Mouse (Mus musculus): ENCODE data around the gene Phospho1. TPM values are rescaled to one million over a fixed set of nuclear protein-coding genes. Genes with fewer than 3 reads are reported as not detected.
A peak's percentile ranks its signal among the peaks of the same experiment; 100 is the strongest.

Phospho1 gene
- total RNA-seq, 2 experiments from 2014 or later: 174 to 180 TPM

DNA sequence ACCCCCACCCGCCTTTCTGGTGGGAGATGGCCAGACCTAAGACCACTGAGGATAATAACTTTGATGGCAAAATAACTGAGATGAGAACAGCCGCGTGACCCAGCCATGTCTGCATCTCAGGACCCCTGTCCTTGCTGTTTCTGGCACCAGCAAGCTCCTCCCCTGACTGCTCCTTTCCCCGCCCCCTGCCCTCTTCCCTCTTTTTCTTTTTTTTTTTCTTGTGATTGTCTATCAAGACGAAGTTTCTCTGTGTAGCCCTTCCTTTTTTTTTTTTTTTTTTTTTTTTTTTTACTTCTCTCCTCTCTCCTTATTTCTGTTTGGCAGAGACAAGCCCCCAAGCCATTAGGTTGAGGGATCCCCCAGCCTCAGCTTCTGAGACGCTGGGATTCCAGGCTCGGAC is 13.5 kb upstream of the Phospho1 start:
- DNase-seq: no peak
- intact Hi-C loops (cut with DNase I): no loop called here

DNA sequence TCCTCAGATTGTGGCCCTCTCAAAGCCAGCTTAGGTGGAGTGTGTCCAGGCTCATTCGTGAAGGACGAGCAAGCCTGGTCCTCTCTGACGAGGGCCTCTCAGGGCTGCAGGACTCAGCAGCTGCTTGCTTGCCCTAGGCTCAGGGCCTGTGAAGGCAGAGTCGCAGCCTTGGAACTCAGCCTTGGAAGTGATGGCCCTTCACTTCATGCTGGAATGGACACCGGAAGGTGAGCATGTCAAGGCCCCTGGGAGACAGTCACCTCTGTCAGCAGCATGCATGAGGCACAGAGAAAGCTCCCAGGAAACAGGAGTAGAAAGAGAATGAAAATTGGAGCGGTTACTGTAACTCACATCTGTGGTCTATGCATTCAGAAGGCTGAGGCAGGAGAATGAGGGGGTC is 12.6 kb upstream of the Phospho1 start:
- intact Hi-C loops (cut with DNase I): no loop called here
- no peak for DNase-seq

DNA sequence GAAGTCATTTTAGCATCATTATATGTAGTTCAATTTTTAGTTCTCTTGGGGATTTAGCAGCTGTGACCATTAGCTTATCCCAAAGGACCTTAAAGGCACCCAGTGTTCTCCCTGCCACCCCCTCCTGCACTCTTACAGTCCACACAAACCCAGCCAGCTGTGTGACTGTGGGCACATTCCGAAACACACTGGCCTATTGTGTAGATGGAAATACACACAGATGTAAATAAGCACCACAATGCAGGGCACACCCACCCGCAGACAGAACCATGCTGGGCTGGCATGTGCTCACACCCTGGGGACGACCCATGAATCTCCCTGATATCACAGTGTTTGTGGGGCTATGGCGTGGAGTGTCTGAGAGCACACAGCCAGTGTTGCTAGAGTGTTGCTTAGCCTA is 12.1 kb upstream of the Phospho1 start:
- intact Hi-C loops (cut with DNase I): no loop called here
- no peak for DNase-seq

DNA sequence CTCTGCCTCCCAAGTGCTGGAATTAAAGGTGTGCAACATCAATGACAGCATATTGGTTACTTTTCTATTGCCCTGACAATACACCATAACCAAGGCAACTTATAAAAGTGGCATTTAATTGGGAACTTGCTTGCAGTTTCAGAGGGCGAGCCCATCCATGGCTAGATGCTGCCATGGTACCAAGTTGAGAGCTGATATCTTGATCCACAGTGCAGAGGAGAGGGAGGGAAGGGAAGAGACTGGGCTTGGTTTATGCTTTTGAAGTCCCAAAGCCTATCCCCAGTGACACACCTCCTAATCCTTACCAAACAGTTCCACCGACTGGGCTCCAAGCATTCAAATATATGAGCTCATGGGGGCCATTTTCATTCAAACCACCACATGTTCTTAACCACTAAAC is 10.2 kb upstream of the Phospho1 start:
- no peak for DNase-seq
- intact Hi-C loops (cut with DNase I): no loop called here

DNA sequence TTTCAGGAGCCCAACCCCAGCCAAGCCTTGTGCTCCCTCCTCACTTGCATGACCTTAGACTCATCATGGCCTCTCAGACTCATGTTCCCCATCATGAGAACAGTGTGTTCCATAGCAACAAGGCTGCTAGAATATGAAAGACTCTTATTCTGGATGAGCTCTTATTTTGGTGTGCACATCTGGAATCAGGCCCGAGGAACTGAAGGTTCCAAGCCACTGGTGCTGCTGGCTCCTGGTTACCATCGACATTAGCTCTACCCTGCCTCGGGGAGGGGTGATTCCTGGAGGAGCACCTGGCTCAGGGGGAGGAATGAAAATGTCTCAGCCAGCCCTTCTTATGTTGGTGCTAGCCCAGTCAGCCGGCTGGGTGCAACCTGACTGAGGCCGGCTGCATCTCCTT is 9.4 kb upstream of the Phospho1 start:
- no peak for DNase-seq
- intact Hi-C loops (cut with DNase I): no loop called here

DNA sequence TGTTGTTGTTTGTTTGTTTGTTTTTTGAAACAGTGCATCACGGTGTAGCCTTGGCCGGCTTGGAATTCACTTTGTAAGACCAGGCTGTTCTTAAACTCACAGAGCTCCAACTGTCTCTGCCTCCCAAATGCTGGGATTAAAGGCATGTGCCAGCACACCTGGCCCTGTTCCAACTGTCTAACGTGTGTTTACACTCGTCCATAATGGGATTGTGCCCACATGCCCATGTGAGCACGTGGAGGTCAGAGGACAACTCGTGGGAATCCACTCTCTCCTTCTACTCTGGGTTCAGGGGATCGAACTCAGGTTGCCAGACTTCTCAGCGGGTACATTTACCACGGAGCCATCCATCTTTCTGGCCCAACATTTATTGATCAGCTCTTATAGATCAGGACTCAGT is 8.9 kb upstream of the Phospho1 start:
- no peak for DNase-seq
- intact Hi-C loops (cut with DNase I): no loop called here

DNA sequence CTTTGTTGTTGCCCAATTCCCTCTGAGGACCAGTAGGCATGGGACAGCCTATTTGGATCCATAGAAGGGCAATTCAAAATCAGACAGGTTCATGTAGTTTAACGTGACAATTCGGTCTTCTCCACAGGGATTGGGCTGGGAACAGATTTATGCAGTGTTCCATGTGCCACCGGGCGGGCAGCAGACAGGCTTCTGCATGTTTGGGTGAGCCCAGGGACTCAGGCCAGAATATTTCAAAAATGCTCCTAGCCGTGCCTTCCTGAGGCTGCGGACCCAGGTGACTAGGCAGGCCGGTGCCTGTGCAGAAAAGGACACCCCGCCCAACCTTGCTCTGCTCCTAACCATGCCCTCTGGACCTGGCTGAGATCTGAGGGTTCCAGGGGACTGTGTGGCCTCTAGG is 5.2 kb upstream of the Phospho1 start:
- no peak for DNase-seq

DNA sequence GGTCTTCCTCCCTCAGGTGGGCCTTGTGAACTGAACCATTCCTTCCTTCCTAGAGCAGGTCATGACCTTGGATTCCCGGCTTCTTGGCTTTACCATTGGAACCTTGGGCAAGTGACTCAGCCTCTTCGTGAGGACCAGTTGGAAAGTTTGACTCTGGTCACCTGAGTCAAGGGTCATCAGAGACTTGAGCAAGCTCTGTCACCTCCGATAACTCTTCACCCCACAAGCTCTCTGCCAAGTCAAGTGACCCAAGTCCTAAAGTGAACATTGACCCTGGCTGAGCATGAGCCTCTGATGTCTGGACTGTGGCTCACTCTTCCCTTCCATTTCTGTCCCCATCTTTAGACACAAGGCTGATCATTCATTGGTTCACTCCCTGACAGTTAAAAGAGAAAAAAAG is 2.8 kb upstream of the Phospho1 start:
- intact Hi-C loops (cut with DNase I): loop anchor here (5.0 kb wide), 1 partner anchor 109 kb away; the partner anchor contains the start of gene Zfp652
- no peak for DNase-seq

More for the DNA sequence above, 5.2 kb upstream of the Phospho1 start:
- intact Hi-C loops (cut with DNase I): no loop called here

DNA sequence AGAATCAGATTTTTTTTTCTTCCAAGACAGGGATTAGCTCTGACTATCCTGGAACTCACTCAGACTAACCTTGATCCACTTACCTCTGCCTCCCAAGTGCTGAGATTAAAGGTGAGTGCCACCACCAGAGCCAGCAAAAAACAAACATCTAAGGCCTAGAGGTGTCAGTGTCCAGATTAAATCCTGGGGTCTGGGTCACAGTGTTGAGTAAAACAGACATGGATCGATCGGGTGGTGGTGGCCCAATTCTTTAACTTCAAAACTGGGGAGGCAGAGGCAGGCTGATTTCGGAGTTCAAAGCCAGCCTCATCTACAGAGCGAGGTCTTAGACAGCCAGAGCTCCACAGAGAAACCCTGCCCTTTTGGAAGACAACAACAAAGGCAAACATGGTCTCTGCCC is 1.9 kb upstream of the Phospho1 start:
- intact Hi-C loops (cut with DNase I): loop anchor here (2.0 to 5.0 kb wide), 3 partner anchors 28 to 110 kb away; partner anchors contain the start of gene Zfp652
- no peak for DNase-seq

DNA sequence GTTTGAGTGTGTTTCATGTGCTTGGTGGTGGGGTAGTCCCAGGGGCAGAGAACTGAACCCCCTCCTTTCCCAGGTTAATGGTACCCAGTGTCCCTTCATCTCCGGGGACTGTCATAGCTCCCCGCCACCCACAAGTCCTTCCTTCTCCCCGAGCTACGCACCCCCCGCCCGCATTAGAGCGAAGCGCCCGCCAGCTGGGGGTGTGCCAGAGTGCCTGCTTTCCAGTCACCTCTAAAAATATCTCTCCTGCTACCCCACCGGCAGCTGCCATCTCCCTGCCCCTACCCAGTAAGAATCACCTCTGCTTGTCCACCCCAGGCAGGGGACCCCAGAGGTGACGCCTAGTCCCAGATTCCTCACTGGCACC is 561 bp downstream of the Phospho1 start:
- intact Hi-C loops (cut with DNase I): loop anchor here (2.0 to 5.0 kb wide), 2 partner anchors 54 to 113 kb away; partner anchors contain the start of gene Zfp652
- DNase-seq: peak; percentile 73 to 84

DNA sequence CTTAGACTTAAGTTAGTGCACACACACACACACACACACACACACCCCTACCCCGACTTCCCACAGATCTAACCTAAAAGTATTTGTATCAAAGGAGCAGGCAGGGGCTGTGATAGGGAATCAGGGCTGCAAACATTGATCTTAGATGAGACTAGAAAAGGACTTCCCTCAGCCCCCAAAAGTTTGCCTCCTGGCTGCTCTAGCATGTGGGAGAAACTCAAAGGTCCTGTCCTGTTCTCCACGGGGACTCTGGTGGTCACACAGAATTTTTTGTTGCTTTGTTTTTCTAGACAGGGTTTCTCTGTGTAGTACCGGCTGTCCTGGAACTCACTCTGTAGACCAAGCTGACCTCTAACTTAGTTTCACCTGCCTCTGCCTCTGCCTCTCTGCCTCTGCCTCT is 1.3 kb downstream of the Phospho1 start:
- intact Hi-C loops (cut with DNase I): loop anchor here (2.0 kb wide), 1 partner anchor 55 kb away; no protein-coding TSS in a partner anchor
- no peak for DNase-seq

DNA sequence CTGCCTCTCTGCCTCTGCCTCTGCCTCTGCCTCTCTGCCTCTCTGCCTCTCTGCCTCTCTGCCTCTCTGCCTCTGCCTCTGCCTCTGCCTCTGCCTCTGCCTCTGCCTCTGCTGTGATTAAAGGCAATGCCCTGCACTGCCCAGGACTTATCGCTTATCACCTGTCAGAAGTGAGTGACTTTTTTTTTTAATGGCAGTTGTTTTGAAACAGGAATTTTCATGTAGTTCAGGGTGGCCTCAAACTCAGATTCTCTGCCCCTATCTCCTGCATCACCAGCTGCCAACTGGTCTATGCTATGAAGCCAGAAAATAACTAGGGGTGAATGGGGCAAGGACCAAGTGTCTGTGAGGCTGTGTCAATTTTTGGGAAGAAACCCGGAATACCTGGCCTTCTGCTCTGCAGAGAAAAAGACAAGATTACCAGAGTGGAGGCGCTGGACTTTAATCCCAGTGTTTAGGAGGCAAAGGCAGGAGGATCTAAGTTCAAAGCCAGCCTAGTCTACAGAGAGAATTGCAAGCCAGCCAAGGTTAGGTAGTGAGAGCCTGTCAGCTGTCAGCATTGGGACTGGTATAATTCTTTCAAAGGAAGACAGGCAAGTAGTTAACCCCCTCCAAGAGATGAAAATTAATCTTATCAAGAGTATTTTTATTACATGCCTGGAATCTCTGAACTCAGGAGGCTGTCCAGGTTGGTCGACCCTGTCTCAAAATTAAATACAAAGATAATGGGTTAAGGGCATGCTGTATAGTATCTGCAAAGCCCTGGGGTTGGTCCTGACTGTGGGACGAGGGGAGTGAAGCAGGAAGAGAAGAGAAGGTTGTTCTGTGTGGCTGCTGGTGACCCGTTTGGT is 2.2 kb downstream of the Phospho1 start:
- DNase-seq: no peak
- intact Hi-C loops (cut with DNase I): loop anchor here (1.0 kb wide), 2 partner anchors 27 to 155 kb away; no protein-coding TSS in a partner anchor

DNA sequence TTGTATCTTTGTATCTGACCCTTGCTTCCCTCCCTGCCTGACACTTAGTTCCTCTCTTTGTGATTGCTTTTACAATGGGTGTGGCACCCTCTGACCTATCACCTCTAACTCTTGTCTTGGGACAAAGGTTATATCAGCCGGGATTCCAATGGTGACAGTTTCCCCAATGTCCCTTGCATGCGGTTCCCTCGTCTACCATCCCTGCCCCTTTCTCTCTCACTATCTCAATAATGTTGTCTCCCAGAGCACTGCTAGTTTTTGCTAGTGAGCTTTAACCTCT is 2.8 kb downstream of the Phospho1 start:
- DNase-seq: no peak
- intact Hi-C loops (cut with DNase I): loop anchor here (1.0 kb wide), 2 partner anchors 26 to 154 kb away; no protein-coding TSS in a partner anchor

DNA sequence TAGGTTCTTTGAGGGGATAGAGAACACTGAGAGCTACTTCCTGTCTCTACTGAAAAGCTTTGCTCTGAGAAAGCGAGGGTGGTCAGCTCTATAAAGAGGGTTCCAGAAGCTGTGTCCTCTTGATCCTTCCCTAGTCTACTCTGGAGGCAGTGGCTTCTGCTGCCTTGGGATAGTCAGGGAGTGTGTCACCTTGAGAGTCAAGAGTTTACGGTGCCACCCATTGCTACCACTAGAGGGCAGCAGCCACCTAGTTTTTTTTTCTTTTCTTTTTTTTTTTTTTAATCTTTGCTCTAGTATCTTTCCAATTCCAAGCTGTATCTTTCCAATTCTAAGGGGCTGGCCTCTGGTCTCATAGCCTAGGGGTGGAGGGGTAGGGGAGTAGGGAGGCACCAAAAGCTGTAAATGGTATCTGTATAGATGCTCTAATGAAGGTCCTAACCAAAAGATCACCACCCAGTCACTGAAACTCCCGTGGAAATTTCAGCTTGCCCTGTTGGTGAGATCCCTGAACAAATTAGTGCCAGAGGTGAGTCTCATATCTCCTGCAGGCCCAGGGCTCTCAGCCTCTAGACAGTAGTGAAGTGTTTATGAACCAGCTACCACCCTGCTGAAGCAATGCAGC is 3.3 kb downstream of the Phospho1 start:
- DNase-seq: peak; percentile 76 to 82

DNA sequence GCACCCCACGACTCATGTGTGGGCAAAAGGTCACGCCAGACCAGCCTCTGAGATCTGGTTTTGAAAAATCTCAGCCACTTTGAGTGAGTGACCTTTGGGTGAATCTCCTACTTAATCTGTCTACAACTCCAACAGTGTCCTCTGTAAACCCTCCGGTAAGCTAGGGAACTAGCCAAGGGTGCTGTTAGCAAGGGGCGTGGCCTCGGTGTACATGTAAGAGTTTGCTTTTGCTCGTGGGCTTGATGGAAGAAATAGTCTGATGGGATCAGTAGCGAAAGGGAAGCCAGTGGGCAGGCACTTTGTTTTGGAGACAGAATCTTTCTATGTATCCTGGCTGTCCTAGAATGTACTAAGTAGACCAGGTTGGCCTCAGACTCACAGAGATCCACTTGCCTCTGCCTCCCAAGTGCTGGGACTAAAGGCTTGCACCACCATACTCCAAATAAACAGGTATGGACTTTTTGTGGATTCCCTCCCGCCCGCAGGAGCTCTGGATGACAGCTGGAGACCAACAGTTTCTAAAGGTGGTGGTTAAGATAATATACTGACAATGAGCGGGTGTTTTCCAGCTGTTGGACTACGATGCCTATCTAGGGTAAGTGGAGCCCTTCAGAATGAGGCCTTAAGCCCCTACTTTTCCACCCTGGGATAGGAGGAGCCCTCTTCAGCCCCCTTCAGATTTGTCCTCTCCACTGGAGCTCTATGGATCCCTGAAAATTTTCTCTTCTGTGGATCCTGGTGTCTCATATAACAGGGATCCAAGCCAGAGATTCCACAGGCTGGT is 4.1 kb downstream of the Phospho1 start:
- intact Hi-C loops (cut with DNase I): no loop called here
- no peak for DNase-seq

More for the DNA sequence above, 3.3 kb downstream of the Phospho1 start:
- intact Hi-C loops (cut with DNase I): loop anchor here (1.0 kb wide), 2 partner anchors 26 to 154 kb away; no protein-coding TSS in a partner anchor

DNA sequence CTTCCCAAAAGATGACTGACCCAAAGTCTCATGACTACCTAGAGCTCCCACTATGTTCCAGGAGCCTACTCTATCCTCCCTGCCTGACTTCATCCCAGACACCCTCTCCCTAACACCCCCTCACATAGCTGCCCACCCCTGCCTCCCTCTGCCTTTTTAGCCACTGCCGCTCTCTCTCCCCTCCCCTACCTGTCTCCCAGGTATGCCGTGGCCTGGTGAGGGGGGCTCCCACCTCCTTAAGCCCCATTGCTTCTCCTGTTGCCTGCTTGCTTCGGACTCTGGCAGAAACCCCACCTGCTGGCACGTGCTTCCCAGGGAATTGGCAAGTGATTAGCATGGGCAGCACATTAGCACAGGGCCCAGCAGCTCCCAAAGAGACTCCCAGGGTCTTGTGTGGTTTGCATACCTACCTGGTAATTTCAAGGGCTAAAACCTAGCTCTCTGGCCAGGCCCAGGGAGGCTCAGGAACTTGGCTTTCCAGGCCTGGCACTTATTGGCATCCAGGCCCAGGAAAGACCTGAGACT is 5.3 kb downstream of the Phospho1 start:
- DNase-seq: no peak

DNA sequence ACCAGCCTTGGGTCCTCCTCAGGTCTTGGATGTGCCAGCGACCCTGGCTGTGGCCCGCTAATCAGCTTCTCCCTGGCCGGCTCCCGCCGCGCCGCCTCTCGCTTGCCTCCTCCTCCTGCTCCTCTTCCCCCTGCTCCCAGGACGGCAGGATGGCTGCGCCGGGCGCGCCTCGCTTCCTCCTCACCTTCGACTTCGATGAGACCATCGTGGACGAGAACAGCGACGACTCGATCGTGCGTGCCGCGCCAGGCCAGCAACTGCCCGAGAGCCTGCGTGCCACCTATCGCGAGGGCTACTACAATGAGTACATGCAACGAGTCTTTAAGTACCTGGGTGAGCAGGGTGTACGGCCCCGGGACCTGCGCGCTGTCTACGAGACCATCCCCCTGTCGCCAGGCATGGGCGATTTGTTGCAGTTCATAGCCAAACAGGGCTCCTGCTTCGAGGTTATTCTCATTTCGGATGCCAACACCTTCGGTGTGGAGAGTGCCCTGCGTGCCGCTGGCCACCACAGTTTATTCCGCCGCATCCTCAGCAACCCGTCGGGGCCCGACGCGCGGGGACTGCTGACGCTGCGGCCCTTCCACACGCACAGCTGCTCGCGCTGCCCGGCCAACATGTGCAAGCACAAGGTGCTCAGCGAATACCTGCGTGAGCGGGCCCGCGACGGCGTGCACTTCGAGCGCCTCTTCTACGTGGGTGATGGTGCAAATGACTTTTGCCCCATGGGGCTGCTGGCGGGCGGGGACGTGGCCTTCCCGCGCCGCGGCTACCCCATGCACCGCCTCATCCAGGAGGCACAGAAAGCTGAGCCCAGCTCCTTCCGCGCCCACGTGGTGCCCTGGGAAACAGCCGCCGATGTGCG is 6.3 kb downstream of the Phospho1 start:
- intact Hi-C loops (cut with DNase I): no loop called here
- DNase-seq: peak in 1 of 2 experiments; percentile 24

More for the DNA sequence above, 5.3 kb downstream of the Phospho1 start:
- intact Hi-C loops (cut with DNase I): no loop called here

DNA sequence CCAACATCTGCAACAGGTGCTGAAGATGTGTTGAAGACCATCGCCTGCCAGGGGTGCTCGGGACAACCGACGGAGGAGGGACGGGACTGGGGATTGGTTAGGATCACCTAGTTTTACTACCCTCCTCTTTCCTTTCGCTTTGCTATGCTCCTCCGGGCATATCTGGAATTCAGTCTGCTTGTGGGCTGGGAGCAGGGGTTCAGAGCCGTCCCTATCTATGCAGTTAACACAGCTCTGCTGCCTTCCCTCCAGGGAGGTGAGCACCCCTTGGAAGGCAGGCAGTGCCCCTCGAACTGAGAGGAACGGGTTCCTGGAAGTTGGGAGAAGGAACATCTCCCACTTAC is 6.9 kb downstream of the Phospho1 start:
- no peak for DNase-seq
- intact Hi-C loops (cut with DNase I): no loop called here

DNA sequence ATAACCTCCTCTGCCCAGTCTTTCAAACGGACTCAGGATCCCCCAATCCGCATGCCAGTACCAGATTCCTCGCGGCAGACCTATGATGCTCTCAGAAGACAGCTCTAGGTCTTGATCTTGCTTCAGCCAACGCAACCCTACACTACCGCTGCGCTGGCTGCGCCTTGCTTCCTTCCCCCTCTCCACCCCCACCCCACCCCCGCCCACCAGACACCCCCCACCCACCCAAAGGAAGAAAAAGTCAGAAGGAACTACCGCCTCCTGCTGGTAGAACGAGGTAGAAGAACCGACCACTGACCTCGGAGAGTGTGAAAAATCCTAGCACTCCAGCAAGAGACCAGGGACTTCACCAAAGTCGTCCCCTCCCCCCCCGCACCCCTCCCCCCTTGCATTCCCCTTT is 7.3 kb downstream of the Phospho1 start:
- no peak for DNase-seq
- intact Hi-C loops (cut with DNase I): loop anchor here (1.0 kb wide), 1 partner anchor 21 kb away; no protein-coding TSS in a partner anchor

All from heart, postnatal 36 days (tissue).